Mouse (Mus musculus) thymus, postnatal 4 days (tissue): ENCODE results near the gene Wdsub1.
"Not testable (repeated sequence)": the region's sequence is repeated elsewhere in the genome, so short reads cannot be mapped to it uniquely, and the experiment has no call there.

Experiments used
- DNase-seq: peaks from one replicate; pipeline ENCODE4 v3.0.0; 2021

Gene Wdsub1

GRCm38 (mm10) chr2:59881831-59882741 is at the start of gene Wdsub1:
Gene Wdsub1, minus strand, starts transcription at chr2:59882591.
- peak; percentile 96 for DNase-seq

- no peak for DNase-seq
Measured at GRCm38 (mm10) chr2:59913610-59914009, 31.2 kb upstream of the Wdsub1 start.

- no peak for DNase-seq
Measured at GRCm38 (mm10) chr2:59908048-59908447, 25.7 kb upstream of the Wdsub1 start.

- DNase-seq = no peak
Measured at GRCm38 (mm10) chr2:59904007-59904406, 21.6 kb upstream of the Wdsub1 start.

GRCm38 (mm10) chr2:59898666-59899065 is 16.3 kb upstream of the Wdsub1 start:
- DNase-seq = peak; percentile 38

GRCm38 (mm10) chr2:59898105-59898504 is 15.7 kb upstream of the Wdsub1 start:
- DNase-seq = no peak

GRCm38 (mm10) chr2:59896837-59897236 is 14.4 kb upstream of the Wdsub1 start:
- no peak for DNase-seq

GRCm38 (mm10) chr2:59896400-59896799 is 14.0 kb upstream of the Wdsub1 start:
- no peak for DNase-seq

- DNase-seq = no peak
Measured at GRCm38 (mm10) chr2:59889699-59890098, 7.3 kb upstream of the Wdsub1 start.

GRCm38 (mm10) chr2:59882742-59883281 is 421 bp upstream of the Wdsub1 start:
- DNase-seq = no peak

GRCm38 (mm10) chr2:59881404-59881803 is 987 bp downstream of the Wdsub1 start:
- DNase-seq = no peak

- DNase-seq = no peak
Measured at GRCm38 (mm10) chr2:59878221-59878620, 4.2 kb downstream of the Wdsub1 start.

- DNase-seq = peak; percentile 18
Measured at GRCm38 (mm10) chr2:59877335-59877734, 5.1 kb downstream of the Wdsub1 start.

- DNase-seq = no peak
Measured at GRCm38 (mm10) chr2:59876482-59876881, 5.9 kb downstream of the Wdsub1 start.

GRCm38 (mm10) chr2:59870526-59870925 is 11.9 kb downstream of the Wdsub1 start:
- no peak for DNase-seq

GRCm38 (mm10) chr2:59862618-59863017 is 19.8 kb downstream of the Wdsub1 start:
- DNase-seq = no peak

- no peak for DNase-seq
Measured at GRCm38 (mm10) chr2:59854363-59854762, 28.0 kb downstream of the Wdsub1 start.

- no peak for DNase-seq
Measured at GRCm38 (mm10) chr2:59853543-59853942, 28.8 kb downstream of the Wdsub1 start.

GRCm38 (mm10) chr2:59852916-59853315 is 29.5 kb downstream of the Wdsub1 start:
- DNase-seq = no peak

GRCm38 (mm10) chr2:59851885-59852284 is 30.5 kb downstream of the Wdsub1 start:
- not testable (repeated sequence) for DNase-seq

- DNase-seq = no peak
Measured at GRCm38 (mm10) chr2:59843848-59844247, 38.5 kb downstream of the Wdsub1 start.

- DNase-seq = peak; percentile 54
Measured at GRCm38 (mm10) chr2:59843156-59843555, 39.2 kb downstream of the Wdsub1 start.

GRCm38 (mm10) chr2:59842556-59843008 is 39.8 kb downstream of the Wdsub1 start:
- no peak for DNase-seq

- no peak for DNase-seq
Measured at GRCm38 (mm10) chr2:59841944-59842343, 40.4 kb downstream of the Wdsub1 start.
